In the genomic region with DNA sequence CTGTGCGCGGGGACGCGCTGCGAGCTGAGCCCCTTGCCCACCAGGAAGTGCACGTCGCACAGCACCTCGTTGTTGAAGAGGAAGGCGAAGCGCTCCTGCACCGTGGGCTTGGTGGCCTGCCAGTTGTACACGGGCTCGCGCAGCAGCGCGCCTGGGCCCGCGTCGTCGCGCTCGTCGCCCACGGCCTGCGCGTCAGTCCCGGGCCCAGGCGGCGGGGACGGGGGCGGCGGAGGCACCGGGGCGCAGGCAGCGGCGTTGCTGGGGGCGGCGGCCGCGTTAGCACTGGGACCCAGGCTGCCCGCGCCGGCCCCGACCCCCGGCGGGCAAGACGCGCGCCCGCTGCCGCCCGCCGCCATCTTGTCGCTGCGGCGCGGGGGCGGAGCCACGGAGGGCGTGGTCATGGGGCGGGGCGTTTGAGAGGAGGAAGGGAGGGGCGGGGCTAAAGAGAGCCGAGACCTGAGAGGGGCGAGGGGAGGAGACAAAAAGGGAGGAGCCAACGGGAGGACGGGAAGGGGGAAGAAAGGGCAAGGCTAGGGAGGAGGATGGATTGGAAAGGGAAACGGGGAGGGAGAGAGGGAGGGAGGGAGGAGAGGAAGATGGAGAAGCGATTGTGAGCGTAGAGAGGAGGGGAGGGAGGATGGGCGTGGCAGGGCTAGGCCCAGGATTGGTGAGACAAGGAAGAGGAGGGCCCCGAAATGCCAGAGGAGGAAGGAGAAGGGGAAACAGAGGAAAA, we compare ENCODE assay signal across 8 mouse cellular contexts. TPM values are rescaled to one million over a fixed set of nuclear protein-coding genes. Genes with fewer than 3 reads are reported as not detected.
DNase-seq lines count a peak whose midpoint lies in the region; ATAC-seq and TF ChIP-seq lines count a peak whose summit lies in the region.

No protein-coding gene starts in this region.

- H3K4me2 ChIP-seq in embryonic facial prominence, embryonic 14.5 days (ENCODE audit: low read depth, low read length): peak overlapping the region; percentile 91
- H3K4me2 ChIP-seq in limb, embryonic 14.5 days (replicated peaks; ENCODE audit: low read depth, low read length, severe bottlenecking): peak overlapping the region; percentile 88
- H3K4me2 ChIP-seq in midbrain, postnatal 0 days (ENCODE audit: low read depth, low read length, poor library complexity, severe bottlenecking): peak overlapping the region; percentile 93

- peak overlapping the region; percentile 97 for H3K9ac ChIP-seq in embryonic facial prominence, embryonic 14.5 days (ENCODE audit: low read depth, low read length)
- peak overlapping the region; percentile 90 for H3K9ac ChIP-seq in limb, embryonic 14.5 days (ENCODE audit: low read depth, low read length, severe bottlenecking)
- peak overlapping the region; percentile 93 for H3K9ac ChIP-seq in midbrain, postnatal 0 days (replicated peaks; ENCODE audit: low read length, poor library complexity, severe bottlenecking)

- peak overlapping the region; percentile 97 for H3K4me3 ChIP-seq in embryonic facial prominence, embryonic 14.5 days (ENCODE audit: low read depth, low read length)
- H3K4me3 ChIP-seq in limb, embryonic 14.5 days (replicated peaks; ENCODE audit: low read length): peak overlapping the region; percentile 93
- H3K4me3 ChIP-seq in midbrain, postnatal 0 days (ENCODE audit: low read depth, low read length): peak overlapping the region; percentile 82

- H3K4me1 ChIP-seq in embryonic facial prominence, embryonic 14.5 days (ENCODE audit: control insufficient read depth, insufficient read depth, low read length): peaks cover 14% of the 10 kb centered on the region
- peaks cover 22% of the 10 kb centered on the region for H3K4me1 ChIP-seq in limb, embryonic 14.5 days (ENCODE audit: control insufficient read depth, insufficient read depth, low read length)
- H3K4me1 ChIP-seq in midbrain, postnatal 0 days (ENCODE audit: insufficient read depth, low read length): peaks cover 14% of the 10 kb centered on the region

- no peaks in the 10 kb centered on the region for H3K27me3 ChIP-seq in embryonic facial prominence, embryonic 14.5 days (replicated peaks; ENCODE audit: control insufficient read depth, insufficient read depth, low read length)
- H3K27me3 ChIP-seq in limb, embryonic 14.5 days (ENCODE audit: control insufficient read depth, insufficient read depth, low read length): no peaks in the 10 kb centered on the region
- H3K27me3 ChIP-seq in midbrain, postnatal 0 days (ENCODE audit: insufficient read depth, low read length): no peaks in the 10 kb centered on the region

- peak; percentile 99 for DNase-seq in 3T3-L1 (ENCODE audit: low read depth, low spot score)
- DNase-seq in adrenal gland, postnatal 4 days (ENCODE audit: low spot score in 2 of 2): peak; percentile 94 to 95
- DNase-seq in embryonic facial prominence, embryonic 14.5 days (ENCODE audit: low spot score): peak; percentile 99
- peak; percentile 94 for DNase-seq in heart, adult 8-10 months (ENCODE audit: low spot score)
- DNase-seq in kidney, adult 9 months: peak; percentile 98
- DNase-seq in limb, embryonic 14.5 days (ENCODE audit: low spot score): peak; percentile 97
- DNase-seq in midbrain, postnatal 0 days (ENCODE audit: low spot score): peak; percentile 98
- DNase-seq in spleen, postnatal 14 days (ENCODE audit: low spot score in 2 of 2): peak; percentile 92 to 97

- TF ChIP-seq POLR2A in limb, embryonic 14.5 days (IDR thresholded peaks at IDR 0.05; ENCODE audit: borderline replicate concordance, extremely low read depth, insufficient read depth, insufficient read length): no peak; the same call in 1 of the 2 replicates

- peak; percentile 87 for ATAC-seq in embryonic facial prominence, embryonic 14.5 days (ENCODE audit: low read depth)
- peak; percentile 88 for ATAC-seq in limb, embryonic 14.5 days (ENCODE audit: low FRiP score, low read depth)
- ATAC-seq in midbrain, postnatal 0 days (ENCODE audit: low FRiP score): peak; percentile 82

- WGBS in embryonic facial prominence, embryonic 14.5 days: 1% methylated on average over 41 of the region's 72 CpGs
- under 1% methylated on average over 54 of the region's 72 CpGs for WGBS in limb, embryonic 14.5 days
- 2% methylated on average over 70 of the region's 72 CpGs for WGBS in midbrain, postnatal 0 days

- TF ChIP-seq CTCF in midbrain, postnatal 0 days (IDR thresholded peaks at IDR 0.05): no peak

- H3K36me3 ChIP-seq in embryonic facial prominence, embryonic 14.5 days (ENCODE audit: control insufficient read depth, insufficient read depth, low read length): 0 out of 2 replicates have a peak, but pooled peaks cover 10% of the 10 kb centered on the region
- H3K36me3 ChIP-seq in limb, embryonic 14.5 days (ENCODE audit: control insufficient read depth, insufficient read depth, low read length): 0 out of 2 replicates have a peak, but pooled peaks cover 11% of the 10 kb centered on the region
- H3K36me3 ChIP-seq in midbrain, postnatal 0 days (ENCODE audit: insufficient read depth, low read length): no peaks in the 10 kb centered on the region

- no peaks in the 10 kb centered on the region for H3K9me3 ChIP-seq in embryonic facial prominence, embryonic 14.5 days (ENCODE audit: control insufficient read depth, low read length)
- H3K9me3 ChIP-seq in limb, embryonic 14.5 days (ENCODE audit: control insufficient read depth, low read length): no peaks in the 10 kb centered on the region
- H3K9me3 ChIP-seq in midbrain, postnatal 0 days (ENCODE audit: low read length): no peaks in the 10 kb centered on the region

- peak overlapping the region; percentile 86 for H3K27ac ChIP-seq in embryonic facial prominence, embryonic 14.5 days (replicated peaks; ENCODE audit: low read depth, low read length)
- peak overlapping the region; percentile 77 for H3K27ac ChIP-seq in limb, embryonic 14.5 days (replicated peaks; ENCODE audit: low read depth, low read length)
- H3K27ac ChIP-seq in midbrain, postnatal 0 days (ENCODE audit: low read depth, low read length): peak overlapping the region; percentile 91

RNA-seq across cellular contexts. Expression of a gene that starts 0.6 kb away (rescaled TPM):
- total RNA-seq in adrenal gland, postnatal 4 days (2021): 10 to 100 TPM; 72.0 to 76.3 TPM
- 71.6 and 81.2 TPM in 2 replicates for polyA plus RNA-seq in embryonic facial prominence, embryonic 14.5 days (2014; fragmentation: Nextera tagmentation; extraction: Ambion mirVana)
- 10 to 100 TPM; 44.0 to 52.5 (median 48.5) TPM for total RNA-seq in heart, adult 8-10 months (2022)
- polyA plus RNA-seq in limb, embryonic 14.5 days (2012; rRNA removed): 87.8 and 122 TPM in 2 replicates
- polyA plus RNA-seq in limb, embryonic 14.5 days (2014; fragmentation: Nextera tagmentation; extraction: Ambion mirVana): 78.0 and 89.1 TPM in 2 replicates
- total RNA-seq in midbrain, postnatal 0 days (2014; rRNA removed): 168 and 215 TPM in 2 replicates
- polyA plus RNA-seq in midbrain, postnatal 0 days (2015; fragmentation: Nextera tagmentation; extraction: Ambion mirVana): 71.6 and 80.4 TPM in 2 replicates

RNA-seq across cellular contexts. Expression of a gene that starts 21.6 kb away (rescaled TPM):
- total RNA-seq in adrenal gland, postnatal 4 days (2021): 100 to 1,000 TPM; 126 to 134 TPM
- polyA plus RNA-seq in embryonic facial prominence, embryonic 14.5 days (2014; fragmentation: Nextera tagmentation; extraction: Ambion mirVana): 84.6 and 86.7 TPM in 2 replicates
- 100 to 1,000 TPM; 197 to 243 (median 216) TPM for total RNA-seq in heart, adult 8-10 months (2022)
- 108 and 147 TPM in 2 replicates for polyA plus RNA-seq in limb, embryonic 14.5 days (2012; rRNA removed)
- polyA plus RNA-seq in limb, embryonic 14.5 days (2014; fragmentation: Nextera tagmentation; extraction: Ambion mirVana): 93.0 and 97.7 TPM in 2 replicates
- total RNA-seq in midbrain, postnatal 0 days (2014; rRNA removed): 74.6 and 74.7 TPM in 2 replicates
- polyA plus RNA-seq in midbrain, postnatal 0 days (2015; fragmentation: Nextera tagmentation; extraction: Ambion mirVana): 35.3 and 36.0 TPM in 2 replicates

RNA-seq across cellular contexts. Expression of a gene that starts 33.7 kb away (rescaled TPM):
- 100 to 1,000 TPM; 169 to 173 TPM for total RNA-seq in adrenal gland, postnatal 4 days (2021)
- polyA plus RNA-seq in embryonic facial prominence, embryonic 14.5 days (2014; fragmentation: Nextera tagmentation; extraction: Ambion mirVana): 104 and 125 TPM in 2 replicates
- total RNA-seq in heart, adult 8-10 months (2022): 100 to 1,000 TPM; 119 to 132 (median 122) TPM
- polyA plus RNA-seq in limb, embryonic 14.5 days (2012; rRNA removed): 253 and 298 TPM in 2 replicates
- polyA plus RNA-seq in limb, embryonic 14.5 days (2014; fragmentation: Nextera tagmentation; extraction: Ambion mirVana): 110 and 125 TPM in 2 replicates
- total RNA-seq in midbrain, postnatal 0 days (2014; rRNA removed): 124 and 146 TPM in 2 replicates
- polyA plus RNA-seq in midbrain, postnatal 0 days (2015; fragmentation: Nextera tagmentation; extraction: Ambion mirVana): 90.5 and 93.3 TPM in 2 replicates

RNA-seq across cellular contexts. Expression of a gene that starts 45.5 kb away (rescaled TPM):
- 10 to 100 TPM; 16.5 to 16.6 TPM for total RNA-seq in adrenal gland, postnatal 4 days (2021)
- polyA plus RNA-seq in embryonic facial prominence, embryonic 14.5 days (2014; fragmentation: Nextera tagmentation; extraction: Ambion mirVana): 31.2 and 37.0 TPM in 2 replicates
- total RNA-seq in heart, adult 8-10 months (2022): 1 to 10 TPM; 3.8 to 6.0 (median 5.4) TPM
- 33.7 and 42.7 TPM in 2 replicates for polyA plus RNA-seq in limb, embryonic 14.5 days (2012; rRNA removed)
- polyA plus RNA-seq in limb, embryonic 14.5 days (2014; fragmentation: Nextera tagmentation; extraction: Ambion mirVana): 35.9 and 36.5 TPM in 2 replicates
- 66.6 and 75.1 TPM in 2 replicates for total RNA-seq in midbrain, postnatal 0 days (2014; rRNA removed)
- 44.9 and 48.5 TPM in 2 replicates for polyA plus RNA-seq in midbrain, postnatal 0 days (2015; fragmentation: Nextera tagmentation; extraction: Ambion mirVana)

RNA-seq across cellular contexts. Expression of a gene that starts 45.7 kb away (rescaled TPM):
- total RNA-seq in adrenal gland, postnatal 4 days (2021): 10 to 100 TPM; 18.3 to 24.9 TPM
- 10.3 and 14.4 TPM in 2 replicates for polyA plus RNA-seq in embryonic facial prominence, embryonic 14.5 days (2014; fragmentation: Nextera tagmentation; extraction: Ambion mirVana)
- 1 to 10 TPM; 2.2 to 5.3 (median 3.6) TPM for total RNA-seq in heart, adult 8-10 months (2022)
- polyA plus RNA-seq in limb, embryonic 14.5 days (2012; rRNA removed): 64.5 and 66.1 TPM in 2 replicates
- polyA plus RNA-seq in limb, embryonic 14.5 days (2014; fragmentation: Nextera tagmentation; extraction: Ambion mirVana): 14.4 and 15.9 TPM in 2 replicates
- total RNA-seq in midbrain, postnatal 0 days (2014; rRNA removed): 26.3 and 48.0 TPM in 2 replicates
- polyA plus RNA-seq in midbrain, postnatal 0 days (2015; fragmentation: Nextera tagmentation; extraction: Ambion mirVana): 44.0 and 47.4 TPM in 2 replicates

Comparison
In these comparisons a context has a peak if more than half of its experiments do, and no peak if none do; other contexts are left out.
1. Peak in every context shown above with its lines: DNase-seq, ATAC-seq, H3K4me3 ChIP-seq and H3K27ac ChIP-seq.